Mouse (Mus musculus) CH12.LX (cell line): ENCODE measurements around the gene Tmc8. TPM values are rescaled to one million over a fixed set of nuclear protein-coding genes. Genes with fewer than 3 reads are reported as not detected.

Source experiments
- DNase-seq: peaks from one replicate; pipeline ENCODE4 v3.0.0-alpha.2; 2013; ENCODE audit errors: extremely low read depth
- H3K27ac ChIP-seq: 2 replicates; pipeline ENCODE4 v1.5.1; 2012; ENCODE audit warnings: low read depth, mild to moderate bottlenecking, control low read depth, moderate library complexity; ENCODE audit not compliant: insufficient read depth
- H3K27me3 ChIP-seq: replicated peaks from 2 replicates; pipeline ENCODE3; 2012; ENCODE audit warnings: inconsistent platforms
- H3K36me3 ChIP-seq, 2 experiments: replicated peaks in 1 of 2; 2 replicates each; pipeline versions ENCODE3 to v1.6.1; 2012; ENCODE audit warnings: inconsistent platforms in 1 of 2, low read length in 1 of 2, mild to moderate bottlenecking in 1 of 2, mixed read lengths in 1 of 2, moderate library complexity in 1 of 2; ENCODE audit not compliant: control insufficient read depth in 1 of 2, insufficient read depth in 1 of 2
- H3K4me1 ChIP-seq, 2 experiments: 2 replicates each; pipeline ENCODE4 v1.6.1; 2012; ENCODE audit warnings: inconsistent platforms in 1 of 2, moderate library complexity in 1 of 2; ENCODE audit not compliant: insufficient read depth in 2 of 2, control insufficient read depth in 1 of 2
- H3K4me2 ChIP-seq: 2 replicates; pipeline ENCODE4 v1.6.1; 2012; ENCODE audit warnings: low read depth, mild to moderate bottlenecking, control low read depth; ENCODE audit not compliant: poor library complexity, insufficient read depth, severe bottlenecking
- H3K4me3 ChIP-seq, 3 experiments: fragments of 150-350 bp in 1 of 3; sonication (generic) in 1 of 3; replicated peaks in 1 of 3; 2 replicates each; pipeline versions ENCODE3 to v1.5.1; 2011 to 2012; ENCODE audit warnings: low read depth in 2 of 3, low read length in 2 of 3, mild to moderate bottlenecking in 2 of 3, moderate library complexity in 2 of 3, control low read depth in 1 of 3, improper control_type of control experiment in 1 of 3, inconsistent platforms in 1 of 3, mixed read lengths in 1 of 3; ENCODE audit not compliant: poor library complexity in 1 of 3
- H3K79me2 ChIP-seq: replicated peaks from 2 replicates; pipeline ENCODE4 v1.6.1; 2012; ENCODE audit warnings: mild to moderate bottlenecking, moderate library complexity; ENCODE audit not compliant: control insufficient read depth, poor library complexity, insufficient read depth, severe bottlenecking; ENCODE audit errors: extremely low read depth
- H3K9ac ChIP-seq: 2 replicates; pipeline ENCODE4 v1.6.1; 2012; ENCODE audit warnings: low read depth, mild to moderate bottlenecking, control low read depth, moderate library complexity; ENCODE audit not compliant: insufficient read depth
- H3K9me3 ChIP-seq: replicated peaks from 2 replicates; pipeline ENCODE3; 2012; ENCODE audit warnings: low read length, inconsistent platforms, mixed read lengths
- E2F4 ChIP-seq: IDR thresholded peaks from 2 replicates; pipeline ENCODE4 v1.6.1; 2011; ENCODE audit warnings: low read depth, low read length, improper control_type of control experiment; ENCODE audit not compliant: insufficient replicate concordance
- ELF1 ChIP-seq: IDR thresholded peaks from 2 replicates; pipeline ENCODE4 v1.6.1; 2014; ENCODE audit warnings: low read depth, mild to moderate bottlenecking, inconsistent platforms, low read length, improper control_type of control experiment
- ETS1 ChIP-seq: conservative IDR thresholded peaks from 2 replicates; pipeline ENCODE4 v1.6.1; 2012; ENCODE audit warnings: low read depth, mild to moderate bottlenecking, inconsistent platforms, low read length, improper control_type of control experiment, moderate library complexity
- HCFC1 ChIP-seq: IDR thresholded peaks from 2 replicates; pipeline ENCODE4 v1.6.1; 2012; ENCODE audit warnings: low read depth, mild to moderate bottlenecking, inconsistent platforms, low read length, improper control_type of control experiment
- JUN ChIP-seq: IDR thresholded peaks from 2 replicates; pipeline ENCODE4 v1.6.1; 2011; ENCODE audit warnings: low read depth, mild to moderate bottlenecking, low read length, improper control_type of control experiment, moderate library complexity; ENCODE audit not compliant: insufficient read depth
- MAFK ChIP-seq: IDR thresholded peaks from 2 replicates; pipeline ENCODE4 v1.6.1; 2011; ENCODE audit warnings: low read length, improper control_type of control experiment; ENCODE audit not compliant: insufficient replicate concordance
- MAX ChIP-seq: IDR thresholded peaks from 2 replicates; pipeline ENCODE4 v1.6.1; 2011; ENCODE audit warnings: low read length, improper control_type of control experiment
- MEF2A ChIP-seq: IDR thresholded peaks from 2 replicates; pipeline ENCODE4 v1.6.1; 2014; ENCODE audit warnings: low read depth, mild to moderate bottlenecking, inconsistent platforms, low read length, improper control_type of control experiment, borderline replicate concordance
- MXI1 ChIP-seq: IDR thresholded peaks from 2 replicates; pipeline ENCODE4 v1.6.1; 2011; ENCODE audit warnings: mild to moderate bottlenecking, low read depth, low read length, improper control_type of control experiment
- NELFE ChIP-seq: IDR thresholded peaks from 2 replicates; pipeline ENCODE4 v1.6.1; 2011; ENCODE audit warnings: low read depth, low read length, improper control_type of control experiment
- NRF1 ChIP-seq: IDR thresholded peaks from 2 replicates; pipeline ENCODE4 v1.6.1; 2014; ENCODE audit warnings: low read depth, mild to moderate bottlenecking, inconsistent platforms, low read length, improper control_type of control experiment, moderate library complexity
- PAX5 ChIP-seq: IDR thresholded peaks from 2 replicates; pipeline ENCODE4 v1.6.1; 2012; ENCODE audit warnings: low read length, inconsistent platforms, mixed read lengths
- POLR2A ChIP-seq: IDR thresholded peaks from 2 replicates; pipeline ENCODE4 v1.6.1; 2011; ENCODE audit warnings: low read depth, mild to moderate bottlenecking, improper control_type of control experiment, low read length
- POLR2AphosphoS2 ChIP-seq: IDR thresholded peaks from 2 replicates; pipeline ENCODE4 v1.6.1; 2011; ENCODE audit warnings: low read depth, low read length, improper control_type of control experiment
- RCOR1 ChIP-seq: conservative IDR thresholded peaks from 2 replicates; pipeline ENCODE4 v1.6.1; 2012; ENCODE audit warnings: low read depth, mild to moderate bottlenecking, inconsistent platforms, low read length, improper control_type of control experiment
- SMC3 ChIP-seq: IDR thresholded peaks from 2 replicates; pipeline ENCODE4 v1.6.1; 2011; ENCODE audit warnings: low read depth, low read length, improper control_type of control experiment
- TBP ChIP-seq: conservative IDR thresholded peaks from 2 replicates; pipeline ENCODE4 v1.6.1; 2011; ENCODE audit warnings: low read depth, low read length, improper control_type of control experiment
- UBTF ChIP-seq: IDR thresholded peaks from 2 replicates; pipeline ENCODE4 v1.6.1; 2012; ENCODE audit warnings: low read depth, mild to moderate bottlenecking, inconsistent platforms, low read length, improper control_type of control experiment, moderate library complexity
- USF1 ChIP-seq: IDR thresholded peaks from 2 replicates; pipeline ENCODE4 v1.6.1; 2014; ENCODE audit warnings: low read depth, mild to moderate bottlenecking, inconsistent platforms, low read length, improper control_type of control experiment
- ZMIZ1 ChIP-seq: IDR thresholded peaks from 2 replicates; pipeline ENCODE4 v1.6.1; 2012; ENCODE audit warnings: low read depth, mild to moderate bottlenecking, inconsistent platforms, low read length, improper control_type of control experiment
- ZNF384 ChIP-seq: IDR thresholded peaks from 2 replicates; pipeline ENCODE4 v1.6.1; 2012; ENCODE audit warnings: low read depth, low read length, improper control_type of control experiment, inconsistent platforms
- dilution Hi-C: fragments of 300-500 bp; cut with MboI; formaldehyde crosslinking; loops from 2 replicates; pipeline ENCODE4 v1.14.3; 2020; ENCODE audit warnings: low sequenced_read_pairs; ENCODE audit not compliant: extremely low pct_unique_long_range_greater_than_20kb, extremely low pct_ligation_motif_present
- in situ Hi-C: fragments of 300-500 bp; cut with MboI; formaldehyde crosslinking; loops from 3 replicates; pipeline ENCODE4 v1.14.3; 2019; ENCODE audit warnings: low sequenced_read_pairs, low pct_ligation_motif_present, low pct_unique_long_range_greater_than_20kb, mixed read lengths
- polyA plus RNA-seq: library from polyadenylated mRNA; unstranded; fragments of >175 nt; gene quantifications from 2 replicates; pipeline ENCODE4 v1.2.1, GENCODE M21; 2012; ENCODE audit warnings: low read depth; ENCODE audit not compliant: insufficient read length
- total RNA-seq, 2 experiments: library from RNA; depleted of rRNA; stranded (reverse); fragments of 300-350 nt in 1 of 2; fragments of >200 nt in 1 of 2; gene quantifications; 2 replicates each; pipeline ENCODE4 v1.2.3; 2012 to 2014

The Tmc8 gene
- total and polyA plus RNA-seq, 3 experiments, result 2.2 to 9.8 (median 6.1) TPM

- TF ChIP-seq UBTF, result peak; percentile 43
- TF ChIP-seq ETS1, result no peak; the same call in 1 of the 2 replicates
- no peak for TF ChIP-seq JUN
- peak; percentile 52; the same call in 1 of the 2 replicates for TF ChIP-seq NELFE
- no peak for TF ChIP-seq NRF1
- TF ChIP-seq, all 38 proteins: peak for 16
Observed at GRCm38 (mm10) chr11:117810401-117811046, 28.6 kb downstream of the Tmc8 start (continued).

- no peaks in the 10 kb centered on the region for H3K27me3 ChIP-seq
- dilution Hi-C loops (no loop called here), in situ Hi-C loops (no loop called here)
- peaks cover 67% of the 10 kb centered on the region for H3K79me2 ChIP-seq
- H3K36me3 ChIP-seq, result peaks cover 74 to 76% of the 10 kb centered on the region in 2 experiments
- H3K4me3 ChIP-seq, result no peak overlapping the region
- H3K4me2 ChIP-seq, result no peak overlapping the region
- TF ChIP-seq HCFC1 (no peak), NRF1 (no peak), ZNF384 (no peak), TBP (no peak), RCOR1 (no peak), ELF1 (no peak), MAX (no peak), MEF2A (no peak), ZMIZ1 (0 out of 2 replicates have a peak, but pooled peaks have one; percentile 1), JUN (no peak), SMC3 (peak; percentile 1; the same call in 1 of the 2 replicates), UBTF (no peak), E2F4 (no peak), POLR2AphosphoS2 (no peak), ETS1 (no peak; the same call in 1 of the 2 replicates), USF1 (no peak), PAX5 (no peak), POLR2A (peak; percentile 33; the same call in 1 of the 2 replicates), MAFK (no peak), MXI1 (no peak)
- no peak for DNase-seq
- H3K27ac ChIP-seq, result peak overlapping the region; percentile 9; the same call in 1 of the 2 replicates
- peaks cover 20 to 83% of the 10 kb centered on the region in 2 experiments for H3K4me1 ChIP-seq
- no peak overlapping the region for H3K9ac ChIP-seq
- H3K9me3 ChIP-seq, result no peaks in the 10 kb centered on the region
Observed at GRCm38 (mm10) chr11:117813867-117814266, 32.0 kb downstream of the Tmc8 start.
